Mouse (Mus musculus) liver, embryonic 14.5 days (tissue): ENCODE results near the gene Adamtsl3.

ENCODE experiments used
- CTCF ChIP-seq: IDR thresholded peaks from 2 replicates; pipeline ENCODE4 v1.5.1; 2016; ENCODE audit warnings: antibody characterized with exemption, low read depth, control low read depth
- EP300 ChIP-seq: IDR thresholded peaks from 2 replicates; pipeline ENCODE4 v1.6.1; 2016; ENCODE audit warnings: antibody characterized with exemption, low read depth

DNA sequence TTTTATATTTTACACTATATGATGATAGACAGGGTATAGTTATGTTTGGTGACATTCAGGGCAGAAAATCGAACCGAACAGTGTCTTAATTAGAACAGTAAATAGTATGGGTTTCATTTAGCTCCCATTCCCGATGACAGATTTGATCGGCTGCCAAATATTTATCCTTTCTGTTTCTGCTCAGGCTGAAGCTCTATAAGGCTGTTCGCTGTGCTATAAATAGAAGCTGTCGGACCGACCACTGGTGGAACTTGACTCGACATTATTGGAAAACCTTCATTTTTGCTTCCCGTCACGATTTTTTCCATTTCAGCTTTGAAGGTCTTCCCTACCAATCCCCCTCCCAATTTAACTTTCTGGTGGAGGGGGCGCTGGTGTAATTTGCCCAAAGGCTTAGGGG is 89.9 kb downstream of the Adamtsl3 start:
- no peak for TF ChIP-seq CTCF
- TF ChIP-seq EP300: no peak
